Mouse (Mus musculus): ENCODE measurements at regions not wholly inside any gene's neighbourhood (a gene's known extent, or its start where the extent isn't known, plus 50 kb on each side); places are given as distances from the start of the nearest gene placed in this dataset.

DNA sequence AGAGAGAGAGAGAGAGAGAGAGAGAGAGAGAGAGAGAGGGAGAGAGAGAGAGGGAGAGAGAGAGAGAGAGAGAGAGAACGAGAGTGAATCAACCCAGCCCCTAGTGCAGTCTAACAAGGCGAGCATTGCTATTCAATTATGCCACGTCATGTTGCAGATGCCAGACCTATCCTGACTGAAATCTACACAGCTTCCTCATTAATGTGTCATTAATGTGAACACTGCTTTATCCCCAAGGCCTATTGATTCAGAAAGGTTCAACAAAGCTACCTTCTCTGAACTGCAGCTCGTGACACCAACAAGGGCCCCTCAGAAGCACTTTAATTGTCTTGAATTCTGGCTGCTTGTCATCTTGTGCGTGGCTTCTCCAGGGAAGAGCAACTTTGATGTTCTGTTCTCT, 457.4 kb downstream of the Tcerg1l start:
- TF ChIP-seq EP300 (optimal IDR thresholded peaks at IDR 0.05) (no peak), CTCF (IDR thresholded peaks at IDR 0.05; ENCODE audit: low read depth) (no peak)
- no peaks in the 10 kb centered on the region for H3K27me3 ChIP-seq (ENCODE audit: control insufficient read depth, insufficient read depth, low read length)
- no peak for DNase-seq (ENCODE audit: low spot score)
- H3K9me3 ChIP-seq (ENCODE audit: control insufficient read depth, low read length), result no peaks in the 10 kb centered on the region
- no peak overlapping the region for H3K4me3 ChIP-seq (ENCODE audit: low read depth, low read length)
- H3K36me3 ChIP-seq (ENCODE audit: control insufficient read depth, insufficient read depth, low read length), result no peaks in the 10 kb centered on the region
- no peak for ATAC-seq (ENCODE audit: low FRiP score, low TSS enrichment)
- H3K27ac ChIP-seq (replicated peaks), result no peak overlapping the region
- no peak overlapping the region for H3K4me2 ChIP-seq (replicated peaks; ENCODE audit: low read depth)
- H3K4me1 ChIP-seq (replicated peaks; ENCODE audit: control insufficient read depth, insufficient read depth), result no peaks in the 10 kb centered on the region
- WGBS, result 53% methylated on average over 5 of the region's 5 CpGs
- no peak overlapping the region for H3K9ac ChIP-seq (ENCODE audit: low read length)

GRCm38 (mm10) chr7:137944991-137945390, 452.5 kb downstream of the Tcerg1l start:
- Histone ChIP-seq H3K27me3 (ENCODE audit: control insufficient read depth, insufficient read depth, low read length) (no peaks in the 10 kb centered on the region), H3K27ac (replicated peaks) (no peak overlapping the region), H3K36me3 (ENCODE audit: control insufficient read depth, insufficient read depth, low read length) (no peaks in the 10 kb centered on the region), H3K4me2 (replicated peaks; ENCODE audit: low read depth) (no peak overlapping the region), H3K4me1 (replicated peaks; ENCODE audit: control insufficient read depth, insufficient read depth) (no peaks in the 10 kb centered on the region), H3K9ac (ENCODE audit: low read length) (no peak overlapping the region), H3K4me3 (ENCODE audit: low read depth, low read length) (no peak overlapping the region), H3K9me3 (ENCODE audit: control insufficient read depth, low read length) (no peaks in the 10 kb centered on the region)
- TF ChIP-seq CTCF (IDR thresholded peaks at IDR 0.05; ENCODE audit: low read depth) (no peak), EP300 (optimal IDR thresholded peaks at IDR 0.05) (no peak)
- WGBS, result 86% methylated on average over 2 of the region's 2 CpGs
- no peak for DNase-seq (ENCODE audit: low spot score)
- no peak for ATAC-seq (ENCODE audit: low FRiP score, low TSS enrichment)

DNA sequence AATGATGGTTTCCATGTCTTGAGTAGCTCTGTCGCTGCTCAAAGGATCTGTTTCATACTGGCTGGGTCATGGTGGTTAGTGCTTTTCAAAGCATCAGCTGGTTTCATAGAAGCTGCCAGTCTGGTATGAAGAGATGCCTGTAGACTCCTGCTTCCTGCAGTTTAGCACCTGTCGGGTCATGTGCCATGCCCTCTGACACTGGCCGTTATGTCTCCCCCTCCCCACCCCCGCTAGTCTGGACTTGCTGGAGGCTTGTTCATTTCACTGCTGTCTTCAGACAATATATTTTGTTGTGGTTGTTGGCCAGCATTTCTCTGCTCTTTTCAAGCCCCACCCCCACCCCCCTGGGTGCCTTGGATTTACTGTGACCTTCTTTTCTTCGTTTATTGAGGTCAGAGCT, 450.1 kb downstream of the Tcerg1l start:
- Histone ChIP-seq H3K9me3 (ENCODE audit: control insufficient read depth, low read length) (no peaks in the 10 kb centered on the region), H3K4me1 (replicated peaks; ENCODE audit: control insufficient read depth, insufficient read depth) (no peaks in the 10 kb centered on the region), H3K27me3 (ENCODE audit: control insufficient read depth, insufficient read depth, low read length) (no peaks in the 10 kb centered on the region), H3K36me3 (ENCODE audit: control insufficient read depth, insufficient read depth, low read length) (no peaks in the 10 kb centered on the region), H3K27ac (replicated peaks) (no peak overlapping the region), H3K4me3 (ENCODE audit: low read depth, low read length) (no peak overlapping the region), H3K9ac (ENCODE audit: low read length) (no peak overlapping the region), H3K4me2 (replicated peaks; ENCODE audit: low read depth) (no peak overlapping the region)
- no peak for DNase-seq (ENCODE audit: low spot score)
- ATAC-seq (ENCODE audit: low FRiP score, low TSS enrichment), result no peak
- WGBS, result 32% methylated on average over 5 of the region's 5 CpGs
- TF ChIP-seq EP300 (optimal IDR thresholded peaks at IDR 0.05) (no peak), CTCF (IDR thresholded peaks at IDR 0.05; ENCODE audit: low read depth) (no peak)

- H3K27me3 ChIP-seq (ENCODE audit: control insufficient read depth, insufficient read depth, low read length), result no peaks in the 10 kb centered on the region
- H3K4me2 ChIP-seq (replicated peaks; ENCODE audit: low read depth), result no peak overlapping the region
- DNase-seq (ENCODE audit: low spot score) (no peak), ATAC-seq (ENCODE audit: low FRiP score, low TSS enrichment) (no peak)
- H3K4me3 ChIP-seq (ENCODE audit: low read depth, low read length), result no peak overlapping the region
- no peaks in the 10 kb centered on the region for H3K9me3 ChIP-seq (ENCODE audit: control insufficient read depth, low read length)
- whole genome bisulfite sequencing, result 71% methylated on average over 5 of the region's 5 CpGs
- H3K4me1 ChIP-seq (replicated peaks; ENCODE audit: control insufficient read depth, insufficient read depth), result no peaks in the 10 kb centered on the region
- no peak overlapping the region for H3K27ac ChIP-seq (replicated peaks)
- no peak overlapping the region for H3K9ac ChIP-seq (ENCODE audit: low read length)
- no peaks in the 10 kb centered on the region for H3K36me3 ChIP-seq (ENCODE audit: control insufficient read depth, insufficient read depth, low read length)
- TF ChIP-seq EP300 (optimal IDR thresholded peaks at IDR 0.05) (no peak), CTCF (IDR thresholded peaks at IDR 0.05; ENCODE audit: low read depth) (no peak)
Measured at GRCm38 (mm10) chr7:137957354-137957753, 440.2 kb downstream of the Tcerg1l start.

- TF ChIP-seq EP300 (optimal IDR thresholded peaks at IDR 0.05), result no peak
- no peak for TF ChIP-seq CTCF (IDR thresholded peaks at IDR 0.05; ENCODE audit: low read depth)
- DNase-seq (ENCODE audit: low spot score), result no peak
- WGBS, result 69% methylated on average over 5 of the region's 5 CpGs
- H3K9me3 ChIP-seq (ENCODE audit: control insufficient read depth, low read length), result no peaks in the 10 kb centered on the region
- no peak for ATAC-seq (ENCODE audit: low FRiP score, low TSS enrichment)
- no peaks in the 10 kb centered on the region for H3K27me3 ChIP-seq (ENCODE audit: control insufficient read depth, insufficient read depth, low read length)
- no peak overlapping the region for H3K9ac ChIP-seq (ENCODE audit: low read length)
- no peak overlapping the region for H3K4me2 ChIP-seq (replicated peaks; ENCODE audit: low read depth)
- H3K36me3 ChIP-seq (ENCODE audit: control insufficient read depth, insufficient read depth, low read length), result no peaks in the 10 kb centered on the region
- no peaks in the 10 kb centered on the region for H3K4me1 ChIP-seq (replicated peaks; ENCODE audit: control insufficient read depth, insufficient read depth)
- no peak overlapping the region for H3K4me3 ChIP-seq (ENCODE audit: low read depth, low read length)
- H3K27ac ChIP-seq (replicated peaks), result no peak overlapping the region
Measured at GRCm38 (mm10) chr7:137957848-137958247, 439.7 kb downstream of the Tcerg1l start.

GRCm38 (mm10) chr7:137963470-137964095, 433.9 kb downstream of the Tcerg1l start:
- no peak for TF ChIP-seq CTCF (IDR thresholded peaks at IDR 0.05; ENCODE audit: low read depth)
- TF ChIP-seq EP300 (optimal IDR thresholded peaks at IDR 0.05), result no peak
- WGBS, result 42% methylated on average over 3 of the region's 3 CpGs
- no peak for DNase-seq (ENCODE audit: low spot score)

More at GRCm38 (mm10) chr7:137963470-137964095, 433.9 kb downstream of the Tcerg1l start:
- no peak for ATAC-seq (ENCODE audit: low FRiP score, low TSS enrichment)
- H3K27me3 ChIP-seq (ENCODE audit: control insufficient read depth, insufficient read depth, low read length), result no peaks in the 10 kb centered on the region
- no peaks in the 10 kb centered on the region for H3K9me3 ChIP-seq (ENCODE audit: control insufficient read depth, low read length)
- H3K4me1 ChIP-seq (replicated peaks; ENCODE audit: control insufficient read depth, insufficient read depth), result no peaks in the 10 kb centered on the region
- H3K9ac ChIP-seq (ENCODE audit: low read length), result no peak overlapping the region
- no peak overlapping the region for H3K27ac ChIP-seq (replicated peaks)
- H3K4me2 ChIP-seq (replicated peaks; ENCODE audit: low read depth), result no peak overlapping the region
- H3K4me3 ChIP-seq (ENCODE audit: low read depth, low read length), result no peak overlapping the region
- H3K36me3 ChIP-seq (ENCODE audit: control insufficient read depth, insufficient read depth, low read length), result no peaks in the 10 kb centered on the region

Data from stomach, postnatal 0 days (tissue).